Mouse (Mus musculus) A20 (cell line): Measurements from ENCODE around the gene Hist1h4d.
A peak's percentile ranks its signal among the peaks of the same experiment; 100 is the strongest.
"Not testable (repeated sequence)": the region's sequence is repeated elsewhere in the genome, so short reads cannot be mapped to it uniquely, and the experiment has no call there.

Experiments used
- DNase-seq: peaks from one replicate; pipeline ENCODE4 v3.0.0-alpha.2; 2011; ENCODE audit warnings: low read depth, low spot score

Hist1h4d gene

GRCm38 (mm10) chr13:23581408-23582218 lies at the start of gene Hist1h4d:
Gene Hist1h4d (plus strand): TSS chr13:23581598.
- DNase-seq: peak; percentile 97

GRCm38 (mm10) chr13:23532262-23533075 lies 48.9 kb upstream of the Hist1h4d start:
- peak; percentile 74 for DNase-seq

- peak; percentile 94 for DNase-seq
Observed at GRCm38 (mm10) chr13:23533560-23534367, 47.6 kb upstream of the Hist1h4d start, which contains the start of gene Hist1h2af. Gene Hist1h2af (plus strand): TSS chr13:23533906.

- DNase-seq: no peak
Observed at GRCm38 (mm10) chr13:23534368-23535131, 46.8 kb upstream of the Hist1h4d start.

- DNase-seq: peak; percentile 97
Observed at GRCm38 (mm10) chr13:23535137-23536075, 46.0 kb upstream of the Hist1h4d start, which contains the start of gene Hist1h3g. Gene Hist1h3g (plus strand): TSS chr13:23535422.

- peak; percentile 52 for DNase-seq
Observed at GRCm38 (mm10) chr13:23536076-23536822, 45.1 kb upstream of the Hist1h4d start.

GRCm38 (mm10) chr13:23537006-23537710 lies 44.2 kb upstream of the Hist1h4d start:
- peak; percentile 31 for DNase-seq

- peak; percentile 40 for DNase-seq
Observed at GRCm38 (mm10) chr13:23538249-23538648, 43.1 kb upstream of the Hist1h4d start.

- not testable (repeated sequence) for DNase-seq
Observed at GRCm38 (mm10) chr13:23539821-23540220, 41.6 kb upstream of the Hist1h4d start.

- peak; percentile 14 for DNase-seq
Observed at GRCm38 (mm10) chr13:23541497-23541896, 39.9 kb upstream of the Hist1h4d start.

- DNase-seq: peak; percentile 63
Observed at GRCm38 (mm10) chr13:23542225-23542980, 39.0 kb upstream of the Hist1h4d start.

GRCm38 (mm10) chr13:23542999-23543607 lies 38.3 kb upstream of the Hist1h4d start, which contains the start of gene Hist1h2bh:
Gene Hist1h2bh (minus strand): TSS chr13:23543392.
- peak; percentile 95 for DNase-seq

GRCm38 (mm10) chr13:23543965-23544786 lies 37.2 kb upstream of the Hist1h4d start, which contains the start of gene Hist1h3f:
Gene Hist1h3f (plus strand): TSS chr13:23544052.
- peak; percentile 95 for DNase-seq

- peak; percentile 51 for DNase-seq
Observed at GRCm38 (mm10) chr13:23544787-23545120, 36.6 kb upstream of the Hist1h4d start.

- peak; percentile 10 for DNase-seq
Observed at GRCm38 (mm10) chr13:23546694-23547093, 34.7 kb upstream of the Hist1h4d start.

GRCm38 (mm10) chr13:23550761-23551145 lies 30.6 kb upstream of the Hist1h4d start:
- DNase-seq: no peak
